Mouse (Mus musculus): ENCODE data around the gene Hacd2. TPM values are rescaled to one million over a fixed set of nuclear protein-coding genes. Genes with fewer than 3 reads are reported as not detected.
A peak's percentile ranks its signal among the peaks of the same experiment; 100 is the strongest.

The Hacd2 gene
- 47.3 and 49.9 TPM in 2 replicates for polyA plus RNA-seq (2015; fragmentation: Nextera tagmentation; extraction: Ambion mirVana)

GRCm38 (mm10) chr16:35022242-35023137 is at the start of gene Hacd2:
Hacd2 (plus strand) TSS chr16:35022428.
- peaks cover 11% of the 10 kb centered on the region for H3K4me1 ChIP-seq (ENCODE audit: control insufficient read depth, insufficient read depth, low read depth, low read length)
- H3K27ac ChIP-seq (ENCODE audit: low read depth, low read length): peak within 1 kb of the TSS; percentile 77
- peak within 1 kb of the TSS; percentile 73 for H3K4me3 ChIP-seq (ENCODE audit: low read length)
- ATAC-seq: peak; percentile 98
- H3K9ac ChIP-seq (ENCODE audit: low read depth, low read length): peak within 1 kb of the TSS; percentile 81
- H3K9me3 ChIP-seq (ENCODE audit: control insufficient read depth, low read length): no peaks in the 10 kb centered on the region
- 0 out of 2 replicates have a peak, but pooled peaks cover 3% of the 10 kb centered on the region for H3K36me3 ChIP-seq (ENCODE audit: control insufficient read depth, insufficient read depth, low read length)
- H3K4me2 ChIP-seq (ENCODE audit: low read length): peak within 1 kb of the TSS; percentile 63
- 0% methylated on average over 71 of the region's 97 CpGs for WGBS
- peaks cover 10% of the 10 kb centered on the region for H3K27me3 ChIP-seq (replicated peaks; ENCODE audit: control insufficient read depth, insufficient read depth, low read length)

GRCm38 (mm10) chr16:34972471-34972870 is 49.8 kb upstream of the Hacd2 start:
- Histone ChIP-seq H3K9ac (ENCODE audit: low read depth, low read length) (no peak overlapping the region), H3K4me1 (ENCODE audit: control insufficient read depth, insufficient read depth, low read depth, low read length) (no peaks in the 10 kb centered on the region), H3K4me2 (ENCODE audit: low read length) (no peak overlapping the region), H3K9me3 (ENCODE audit: control insufficient read depth, low read length) (no peaks in the 10 kb centered on the region), H3K36me3 (ENCODE audit: control insufficient read depth, insufficient read depth, low read length) (no peaks in the 10 kb centered on the region), H3K27ac (ENCODE audit: low read depth, low read length) (no peak overlapping the region), H3K4me3 (ENCODE audit: low read length) (no peak overlapping the region), H3K27me3 (replicated peaks; ENCODE audit: control insufficient read depth, insufficient read depth, low read length) (no peaks in the 10 kb centered on the region)
- ATAC-seq: no peak
- WGBS: 91% methylated on average over 12 of the region's 12 CpGs

GRCm38 (mm10) chr16:34975544-34975943 is 46.7 kb upstream of the Hacd2 start:
- ATAC-seq: no peak
- Histone ChIP-seq H3K9ac (ENCODE audit: low read depth, low read length) (no peak overlapping the region), H3K36me3 (ENCODE audit: control insufficient read depth, insufficient read depth, low read length) (no peaks in the 10 kb centered on the region), H3K27me3 (replicated peaks; ENCODE audit: control insufficient read depth, insufficient read depth, low read length) (no peaks in the 10 kb centered on the region), H3K4me2 (ENCODE audit: low read length) (no peak overlapping the region), H3K4me1 (ENCODE audit: control insufficient read depth, insufficient read depth, low read depth, low read length) (no peaks in the 10 kb centered on the region), H3K9me3 (ENCODE audit: control insufficient read depth, low read length) (no peaks in the 10 kb centered on the region), H3K27ac (ENCODE audit: low read depth, low read length) (no peak overlapping the region), H3K4me3 (ENCODE audit: low read length) (no peak overlapping the region)
- 75% methylated on average over 2 of the region's 2 CpGs for WGBS

- Histone ChIP-seq H3K27ac (ENCODE audit: low read depth, low read length) (no peak overlapping the region), H3K4me1 (ENCODE audit: control insufficient read depth, insufficient read depth, low read depth, low read length) (no peaks in the 10 kb centered on the region), H3K9me3 (ENCODE audit: control insufficient read depth, low read length) (no peaks in the 10 kb centered on the region), H3K36me3 (ENCODE audit: control insufficient read depth, insufficient read depth, low read length) (no peaks in the 10 kb centered on the region), H3K27me3 (replicated peaks; ENCODE audit: control insufficient read depth, insufficient read depth, low read length) (no peaks in the 10 kb centered on the region), H3K9ac (ENCODE audit: low read depth, low read length) (no peak overlapping the region), H3K4me3 (ENCODE audit: low read length) (no peak overlapping the region), H3K4me2 (ENCODE audit: low read length) (no peak overlapping the region)
- no peak for ATAC-seq
- 85% methylated on average over 13 of the region's 13 CpGs for WGBS
These were observed 45.6 kb upstream of the Hacd2 start for GRCm38 (mm10) chr16:34976630-34977029.

GRCm38 (mm10) chr16:34978018-34978417 is 44.2 kb upstream of the Hacd2 start:
- Histone ChIP-seq H3K4me1 (ENCODE audit: control insufficient read depth, insufficient read depth, low read depth, low read length) (no peaks in the 10 kb centered on the region), H3K9me3 (ENCODE audit: control insufficient read depth, low read length) (no peaks in the 10 kb centered on the region), H3K27ac (ENCODE audit: low read depth, low read length) (no peak overlapping the region), H3K4me3 (ENCODE audit: low read length) (no peak overlapping the region), H3K27me3 (replicated peaks; ENCODE audit: control insufficient read depth, insufficient read depth, low read length) (no peaks in the 10 kb centered on the region), H3K9ac (ENCODE audit: low read depth, low read length) (no peak overlapping the region), H3K36me3 (ENCODE audit: control insufficient read depth, insufficient read depth, low read length) (no peaks in the 10 kb centered on the region), H3K4me2 (ENCODE audit: low read length) (no peak overlapping the region)
- ATAC-seq: no peak
- WGBS: 92% methylated on average over 7 of the region's 7 CpGs

GRCm38 (mm10) chr16:34981009-34981408 is 41.2 kb upstream of the Hacd2 start:
- Histone ChIP-seq H3K27me3 (replicated peaks; ENCODE audit: control insufficient read depth, insufficient read depth, low read length) (no peaks in the 10 kb centered on the region), H3K36me3 (ENCODE audit: control insufficient read depth, insufficient read depth, low read length) (no peaks in the 10 kb centered on the region), H3K9me3 (ENCODE audit: control insufficient read depth, low read length) (no peaks in the 10 kb centered on the region), H3K4me2 (ENCODE audit: low read length) (no peak overlapping the region), H3K9ac (ENCODE audit: low read depth, low read length) (no peak overlapping the region), H3K27ac (ENCODE audit: low read depth, low read length) (no peak overlapping the region), H3K4me1 (ENCODE audit: control insufficient read depth, insufficient read depth, low read depth, low read length) (no peaks in the 10 kb centered on the region), H3K4me3 (ENCODE audit: low read length) (no peak overlapping the region)
- peak; percentile 73 for ATAC-seq
- WGBS: 72% methylated on average over 7 of the region's 7 CpGs

- no peaks in the 10 kb centered on the region for H3K36me3 ChIP-seq (ENCODE audit: control insufficient read depth, insufficient read depth, low read length)
- WGBS: 61% methylated on average over 11 of the region's 11 CpGs
- no peak overlapping the region for H3K9ac ChIP-seq (ENCODE audit: low read depth, low read length)
- H3K9me3 ChIP-seq (ENCODE audit: control insufficient read depth, low read length): no peaks in the 10 kb centered on the region
- H3K4me1 ChIP-seq (ENCODE audit: control insufficient read depth, insufficient read depth, low read depth, low read length): no peaks in the 10 kb centered on the region
- ATAC-seq: no peak
- H3K27me3 ChIP-seq (replicated peaks; ENCODE audit: control insufficient read depth, insufficient read depth, low read length): no peaks in the 10 kb centered on the region
- H3K4me2 ChIP-seq (ENCODE audit: low read length): no peak overlapping the region
- no peak overlapping the region for H3K27ac ChIP-seq (ENCODE audit: low read depth, low read length)
- no peak overlapping the region for H3K4me3 ChIP-seq (ENCODE audit: low read length)
These were observed 37.8 kb upstream of the Hacd2 start for GRCm38 (mm10) chr16:34984203-34985030.

GRCm38 (mm10) chr16:34985031-34985346 is 37.2 kb upstream of the Hacd2 start:
- H3K36me3 ChIP-seq (ENCODE audit: control insufficient read depth, insufficient read depth, low read length): no peaks in the 10 kb centered on the region
- H3K9ac ChIP-seq (ENCODE audit: low read depth, low read length): no peak overlapping the region
- H3K4me1 ChIP-seq (ENCODE audit: control insufficient read depth, insufficient read depth, low read depth, low read length): no peaks in the 10 kb centered on the region
- WGBS: 86% methylated on average over 2 of the region's 2 CpGs
- no peaks in the 10 kb centered on the region for H3K9me3 ChIP-seq (ENCODE audit: control insufficient read depth, low read length)
- no peak overlapping the region for H3K27ac ChIP-seq (ENCODE audit: low read depth, low read length)
- ATAC-seq: no peak
- H3K27me3 ChIP-seq (replicated peaks; ENCODE audit: control insufficient read depth, insufficient read depth, low read length): no peaks in the 10 kb centered on the region
- H3K4me3 ChIP-seq (ENCODE audit: low read length): no peak overlapping the region
- no peak overlapping the region for H3K4me2 ChIP-seq (ENCODE audit: low read length)

- 89% methylated on average over 13 of the region's 13 CpGs for WGBS
- no peaks in the 10 kb centered on the region for H3K36me3 ChIP-seq (ENCODE audit: control insufficient read depth, insufficient read depth, low read length)
- no peak for ATAC-seq
- no peak overlapping the region for H3K4me2 ChIP-seq (ENCODE audit: low read length)
- no peaks in the 10 kb centered on the region for H3K27me3 ChIP-seq (replicated peaks; ENCODE audit: control insufficient read depth, insufficient read depth, low read length)
- H3K4me3 ChIP-seq (ENCODE audit: low read length): no peak overlapping the region
- H3K4me1 ChIP-seq (ENCODE audit: control insufficient read depth, insufficient read depth, low read depth, low read length): no peaks in the 10 kb centered on the region
- no peak overlapping the region for H3K27ac ChIP-seq (ENCODE audit: low read depth, low read length)
- no peak overlapping the region for H3K9ac ChIP-seq (ENCODE audit: low read depth, low read length)
- H3K9me3 ChIP-seq (ENCODE audit: control insufficient read depth, low read length): no peaks in the 10 kb centered on the region
These were observed 35.9 kb upstream of the Hacd2 start for GRCm38 (mm10) chr16:34986211-34986825.
